Comparison of ENCODE assay signal across 16 mouse cellular contexts in the genomic region with DNA sequence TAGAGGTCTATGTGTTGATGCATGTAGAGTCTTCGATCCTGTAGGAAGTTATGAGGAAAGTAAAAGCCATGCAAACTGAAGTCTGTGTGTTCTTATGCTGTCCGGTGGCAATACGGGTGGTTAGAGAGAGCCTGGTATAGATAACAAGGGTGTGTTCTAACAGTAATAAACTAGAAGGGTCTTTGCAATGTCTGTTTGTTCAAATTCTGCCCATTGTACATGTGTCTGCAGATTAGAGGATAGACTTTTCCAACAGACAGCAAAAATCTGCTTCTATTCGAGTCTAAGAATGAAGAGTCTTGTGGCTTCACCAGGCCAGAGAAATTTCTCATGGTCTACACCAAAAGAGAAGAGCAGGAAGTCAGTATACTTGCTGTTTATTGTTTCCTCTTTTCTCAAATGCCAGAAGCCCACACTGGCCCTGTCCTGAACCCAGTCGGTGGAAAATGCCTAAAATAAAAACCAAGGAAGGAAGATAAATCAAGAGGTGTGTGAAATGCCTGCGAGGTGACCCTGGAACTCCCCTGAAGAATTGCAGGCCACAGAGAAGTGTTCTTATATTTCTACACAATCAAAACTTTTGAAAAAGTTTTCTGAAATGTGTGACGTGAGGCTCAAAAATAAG. TPM values are rescaled to one million over a fixed set of nuclear protein-coding genes. Genes with fewer than 3 reads are reported as not detected.
DNase-seq lines count a peak whose midpoint lies in the region; ATAC-seq and TF ChIP-seq lines count a peak whose summit lies in the region.
"Had no signal": no experiment of that assay in that cellular context is flagged by ENCODE, and none has a peak within 500 bp of the region (broad histone marks: within the 10 kb centered on the region; RNA-seq: fewer than 3 reads in every experiment).

No protein-coding gene starts in this region.

- no peak for DNase-seq in heart, postnatal 36 days
- no peak for DNase-seq in thymus, adult 2 months
- DNase-seq in thymus, postnatal 4 days, result no peak
- no peak for DNase-seq in frontal cortex, postnatal 14 days (ENCODE audit: low spot score in 2 of 2)
- no peak for DNase-seq in gastrocnemius, postnatal 14 days
- DNase-seq: adrenal gland, adult 8-10 months; cerebellum, adult 18-20 months; gastrocnemius, postnatal 25 days had no signal

- peak overlapping the region; percentile 10; the same call in 1 of the 2 replicates for H3K27ac ChIP-seq in heart, embryonic 11.5 days (ENCODE audit: low read depth, low read length)
- H3K27ac ChIP-seq in thymus, adult 2 months (ENCODE audit: control insufficient read depth, insufficient read depth, low read length), result peak overlapping the region; percentile 95
- peak overlapping the region; percentile 61 for H3K27ac ChIP-seq in liver, embryonic 15.5 days (replicated peaks)
- H3K27ac ChIP-seq: hindbrain, postnatal 0 days had no signal

- no peak for TF ChIP-seq POLR2A in thymus, adult 2 months (IDR thresholded peaks at IDR 0.05; ENCODE audit: control insufficient read depth, extremely low read depth, insufficient read depth, low read length, poor library complexity)

- WGBS in heart, embryonic 11.5 days (ENCODE audit: insufficient replicate concordance), result 65% methylated on average over 7 of the region's 7 CpGs
- 30% methylated on average over 7 of the region's 7 CpGs for WGBS in thymus, adult 2 months
- 14% methylated on average over 7 of the region's 7 CpGs for WGBS in liver, embryonic 15.5 days (ENCODE audit: insufficient replicate concordance)

- H3K9me3 ChIP-seq in heart, embryonic 11.5 days (replicated peaks; ENCODE audit: control insufficient read depth, low read length), result no peaks in the 10 kb centered on the region
- no peaks in the 10 kb centered on the region for H3K9me3 ChIP-seq in liver, embryonic 15.5 days (replicated peaks)
- H3K9me3 ChIP-seq: megakaryocyte, embryonic 14.5 days had no signal

- H3K36me3 ChIP-seq in heart, embryonic 11.5 days (ENCODE audit: control insufficient read depth, insufficient read depth, low read length), result no peaks in the 10 kb centered on the region
- no peaks in the 10 kb centered on the region for H3K36me3 ChIP-seq in thymus, adult 2 months (ENCODE audit: control insufficient read depth, insufficient read depth, low read length)
- no peaks in the 10 kb centered on the region for H3K36me3 ChIP-seq in liver, embryonic 15.5 days (replicated peaks)

- H3K27me3 ChIP-seq in heart, embryonic 11.5 days (ENCODE audit: control insufficient read depth, insufficient read depth, low read length), result no peaks in the 10 kb centered on the region
- no peaks in the 10 kb centered on the region for H3K27me3 ChIP-seq in thymus, adult 2 months (ENCODE audit: control insufficient read depth, insufficient read depth, low read length)
- H3K27me3 ChIP-seq in liver, embryonic 15.5 days, result no peaks in the 10 kb centered on the region
- H3K27me3 ChIP-seq: megakaryocyte, embryonic 14.5 days had no signal

- ATAC-seq in heart, embryonic 11.5 days (replicated peaks; ENCODE audit: insufficient number of reproducible peaks, low FRiP score, low TSS enrichment), result no peak
- 0 out of 2 replicates have a peak, but pooled peaks have one; percentile 29 for ATAC-seq in liver, embryonic 15.5 days (ENCODE audit: insufficient read depth)
- ATAC-seq in frontal cortex, adult (ENCODE audit: low TSS enrichment), result no peak
- ATAC-seq: hindbrain, postnatal 0 days had no signal

- 0 out of 2 replicates have a peak, but pooled peaks cover 3% of the 10 kb centered on the region for H3K4me1 ChIP-seq in heart, embryonic 11.5 days (ENCODE audit: control insufficient read depth, insufficient read depth, low read length)
- H3K4me1 ChIP-seq in thymus, adult 2 months (replicated peaks; ENCODE audit: control insufficient read depth, insufficient read depth, low read length), result peaks cover 30% of the 10 kb centered on the region
- peaks cover 48% of the 10 kb centered on the region for H3K4me1 ChIP-seq in liver, embryonic 15.5 days (replicated peaks)

- no peak overlapping the region for H3K4me2 ChIP-seq in heart, embryonic 11.5 days
- H3K4me2 ChIP-seq in liver, embryonic 15.5 days, result no peak overlapping the region

- no peak overlapping the region for H3K9ac ChIP-seq in heart, embryonic 11.5 days (ENCODE audit: low read depth, low read length)
- H3K9ac ChIP-seq in liver, embryonic 15.5 days, result no peak overlapping the region

- TF ChIP-seq CTCF in thymus, adult 2 months (IDR thresholded peaks at IDR 0.05; ENCODE audit: borderline replicate concordance, control insufficient read depth, extremely low read depth, insufficient read depth, low read length, poor library complexity), result no peak

- H3K4me3 ChIP-seq in heart, embryonic 11.5 days (ENCODE audit: low read depth, low read length), result no peak overlapping the region
- H3K4me3 ChIP-seq in thymus, adult 2 months (ENCODE audit: control insufficient read depth, insufficient read depth, low read length), result no peak overlapping the region
- no peak overlapping the region for H3K4me3 ChIP-seq in liver, embryonic 15.5 days (replicated peaks)
- H3K4me3 ChIP-seq: megakaryocyte, embryonic 14.5 days had no signal

- intact Hi-C loops in heart, postnatal 36 days (cut with DNase I), result loop anchor here (1.0 kb wide), 1 partner anchor 19 kb away; no protein-coding TSS in a partner anchor
- intact Hi-C loops in gastrocnemius, postnatal 14 days (cut with DNase I; ENCODE audit: low total_unique reads), result no loop called here

RNA-seq across cellular contexts. Expression of a gene that starts 8.8 kb away (rescaled TPM):
- polyA plus RNA-seq in heart, embryonic 11.5 days (2014; fragmentation: Nextera tagmentation; extraction: Ambion mirVana), result 35.0 and 35.7 TPM in 2 replicates
- total RNA-seq in heart, postnatal 36 days (2021), result 10 to 100 TPM; 49.5 to 58.9 TPM
- 151 and 205 TPM in 2 replicates for polyA plus RNA-seq in thymus, adult 2 months (2012; rRNA removed)
- 41.9 and 44.0 TPM in 2 replicates for polyA plus RNA-seq in liver, embryonic 15.5 days (2015; fragmentation: Nextera tagmentation; extraction: Ambion mirVana)
- 10 to 100 TPM; 30.3 to 46.9 TPM for total RNA-seq in gastrocnemius, postnatal 14 days (2021)

RNA-seq across cellular contexts. Expression of a gene that starts 38.9 kb away (rescaled TPM):
- not detected in 2 replicates for polyA plus RNA-seq in heart, embryonic 11.5 days (2014; fragmentation: Nextera tagmentation; extraction: Ambion mirVana)
- not detected for total RNA-seq in heart, postnatal 36 days (2021)
- polyA plus RNA-seq in thymus, adult 2 months (2012; rRNA removed), result 0.11 TPM in 1 of 2 replicates, not detected in the other
- 0.05 TPM in 1 of 2 replicates, not detected in the other for polyA plus RNA-seq in liver, embryonic 15.5 days (2015; fragmentation: Nextera tagmentation; extraction: Ambion mirVana)
- not detected for total RNA-seq in gastrocnemius, postnatal 14 days (2021)
- total RNA-seq: adrenal gland, adult 8-10 months; gastrocnemius, postnatal 25 days; hindbrain, postnatal 0 days; layer of hippocampus, postnatal 10 days had no signal
- polyA plus RNA-seq: embryonic facial prominence, embryonic 11.5 days; forebrain, embryonic 11.5 days; hindbrain, postnatal 0 days had no signal

Comparison
In these comparisons a context has a peak if more than half of its experiments do, and no peak if none do; other contexts are left out.
1. H3K27ac ChIP-seq: peak in every context shown above with its lines; median percentile 95 in thymus, adult 2 months; 61 in liver, embryonic 15.5 days; 10 in heart, embryonic 11.5 days.